ENCODE assay signal across 10 mouse cellular contexts in genomic region chr10:94124376-94124775, GRCm38 (mm10). TPM values are rescaled to one million over a fixed set of nuclear protein-coding genes. Genes with fewer than 3 reads are reported as not detected.
DNase-seq lines count a peak whose midpoint lies in the region; ATAC-seq and TF ChIP-seq lines count a peak whose summit lies in the region.
"Had no signal": no experiment of that assay in that cellular context is flagged by ENCODE, and none has a peak within 500 bp of the region (broad histone marks: within the 10 kb centered on the region; RNA-seq: fewer than 3 reads in every experiment).

No protein-coding gene starts in this region.

- no peak for TF ChIP-seq EP300 in MEL (IDR thresholded peaks at IDR 0.05; ENCODE audit: low read depth in 1 of 2, low read length in 2 of 2)

- ATAC-seq in cerebellum, adult (ENCODE audit: insufficient number of reproducible peaks, low FRiP score, low TSS enrichment) = no peak
- no peak for ATAC-seq in liver, embryonic 12.5 days
- ATAC-seq in CD4-positive, CD25-positive, alpha-beta regulatory T cell, adult 4 months = no peak

- H3K4me3 ChIP-seq in liver, embryonic 12.5 days = no peak overlapping the region
- no peak overlapping the region for H3K4me3 ChIP-seq in MEL (ENCODE audit: control insufficient read depth in 1 of 2, insufficient read depth in 1 of 2, low read depth in 2 of 2, low read length in 2 of 2)
- H3K4me3 ChIP-seq: limb, embryonic 15.5 days had no signal

- DNase-seq in cerebellum, postnatal 25 days = peak; percentile 37 to 61
- peak; percentile 36 for DNase-seq in liver
- peak; percentile 44 for DNase-seq in MEL (ENCODE audit: low read depth, low spot score)
- DNase-seq in lung, postnatal 14 days = peak; percentile 17
- no peak for DNase-seq in gastrocnemius, postnatal 25 days
- DNase-seq: adrenal gland, adult 8-10 months had no signal

- H3K79me2 ChIP-seq in MEL (ENCODE audit: control insufficient read depth, insufficient read depth, low read length, poor library complexity) = no peaks in the 10 kb centered on the region

- H3K4me1 ChIP-seq in liver, embryonic 12.5 days = peaks cover 16% of the 10 kb centered on the region
- peaks cover 2 to 14% of the 10 kb centered on the region in 2 experiments; a peak in 3 of 4 replicates for H3K4me1 ChIP-seq in MEL (ENCODE audit: control insufficient read depth in 1 of 2, insufficient read depth in 2 of 2, low read length in 2 of 2)
- H3K4me1 ChIP-seq: limb, embryonic 15.5 days had no signal

- TF ChIP-seq CTCF in MEL (IDR thresholded peaks at IDR 0.05 in 2 of 3, conservative IDR thresholded peaks at IDR 0.05 in 1 of 3; ENCODE audit: control insufficient read depth in 1 of 3, insufficient read depth in 1 of 3, low read depth in 2 of 3, low read length in 3 of 3, poor library complexity in 1 of 3, severe bottlenecking in 1 of 3) = peak; percentile 6 to 35 (median 29); a peak in 3 of 6 replicates

- TF ChIP-seq POLR2A in MEL (IDR thresholded peaks at IDR 0.05; ENCODE audit: control insufficient read depth in 1 of 2, insufficient read depth in 1 of 2, low read depth in 1 of 2, low read length in 2 of 2, poor library complexity in 1 of 2) = no peak

- H3K36me3 ChIP-seq in liver, embryonic 12.5 days = peaks cover 68% of the 10 kb centered on the region
- H3K36me3 ChIP-seq in MEL (ENCODE audit: control insufficient read depth in 1 of 2, insufficient read depth in 2 of 2, low read length in 2 of 2) = peaks cover 0 to 12% of the 10 kb centered on the region in 2 experiments; a peak in 2 of 4 replicates

- H3K9me3 ChIP-seq in liver, embryonic 12.5 days (replicated peaks) = no peaks in the 10 kb centered on the region
- H3K9me3 ChIP-seq in MEL (replicated peaks; ENCODE audit: insufficient read depth, low read length) = no peaks in the 10 kb centered on the region
- H3K9me3 ChIP-seq: limb, embryonic 15.5 days had no signal

- H3K27ac ChIP-seq in liver, embryonic 12.5 days = no peak overlapping the region
- H3K27ac ChIP-seq in MEL (ENCODE audit: control insufficient read depth, low read depth, low read length) = no peak overlapping the region
- H3K27ac ChIP-seq: limb, embryonic 15.5 days had no signal

- H3K4me2 ChIP-seq in liver, embryonic 12.5 days = no peak overlapping the region
- H3K4me2 ChIP-seq: limb, embryonic 15.5 days had no signal

- TF ChIP-seq RAD21 in MEL (IDR thresholded peaks at IDR 0.05; ENCODE audit: low read depth, low read length) = peak; percentile 43

- H3K27me3 ChIP-seq in liver, embryonic 12.5 days (replicated peaks) = no peaks in the 10 kb centered on the region
- H3K27me3 ChIP-seq in MEL (ENCODE audit: control insufficient read depth in 1 of 2, insufficient read depth in 2 of 2, low read length in 2 of 2) = no peaks in the 10 kb centered on the region
- H3K27me3 ChIP-seq: limb, embryonic 15.5 days had no signal

- WGBS in liver, embryonic 12.5 days (ENCODE audit: insufficient replicate concordance) = 68% methylated on average over 5 of the region's 5 CpGs

- H3K9ac ChIP-seq in liver, embryonic 12.5 days = no peak overlapping the region
- no peak overlapping the region for H3K9ac ChIP-seq in MEL (ENCODE audit: control insufficient read depth, low read depth, low read length, poor library complexity, severe bottlenecking)
- H3K9ac ChIP-seq: limb, embryonic 15.5 days had no signal

TF ChIP-seq in MEL, 35 proteins besides CTCF, POLR2A, EP300 and RAD21:
- TF ChIP-seq UBTF (IDR thresholded peaks at IDR 0.05; ENCODE audit: borderline replicate concordance, insufficient read depth, low read depth, low read length) (no peak), SIN3A (IDR thresholded peaks at IDR 0.05; ENCODE audit: low read length) (no peak), ETS1 (IDR thresholded peaks at IDR 0.05; ENCODE audit: low read depth, low read length) (no peak), ZKSCAN1 (IDR thresholded peaks at IDR 0.05; ENCODE audit: low read depth, low read length) (no peak), MYB (IDR thresholded peaks at IDR 0.05; ENCODE audit: low read depth, low read length) (no peak), CHD1 (IDR thresholded peaks at IDR 0.05; ENCODE audit: low read depth, low read length) (no peak), SMC3 (IDR thresholded peaks at IDR 0.05; ENCODE audit: low read depth, low read length) (peak; percentile 23)

RNA-seq across cellular contexts. Expression of gene Nr2c1, which starts 23.4 kb away (rescaled TPM):
- 4.1 and 4.2 TPM in 2 replicates for polyA plus RNA-seq in liver, embryonic 12.5 days (2016; fragmentation: Nextera tagmentation; extraction: Ambion mirVana)
- total RNA-seq in MEL (2012; rRNA removed) = 3.3 and 3.6 TPM in 2 replicates
- polyA plus RNA-seq in MEL (2012; ENCODE audit: insufficient read depth in 1 of 2, insufficient read length in 2 of 2, low read depth in 1 of 2, low replicate concordance in 2 of 2, missing spikeins in 1 of 2) = 1 to 10 TPM in 1 of 2 experiments, not detected in 1; 5.7 TPM
- 1 to 10 TPM; 5.4 to 6.1 TPM for total RNA-seq in gastrocnemius, postnatal 25 days (2021)
- polyA plus RNA-seq in CD4-positive, CD25-positive, alpha-beta regulatory T cell, adult 4 months (2017; shearing (Covaris generic)) = 1 to 10 TPM; 4.6 to 6.4 TPM
